Mouse (Mus musculus): ENCODE measurements around the gene Zic4. TPM values are rescaled to one million over a fixed set of nuclear protein-coding genes. Genes with fewer than 3 reads are reported as not detected.

Gene Zic4
- polyA plus RNA-seq, 1 experiment, result not detected

- no peaks in the 10 kb centered on the region for H3K36me3 ChIP-seq (ENCODE audit: control insufficient read depth, insufficient read depth, low read length)
- no peak for DNase-seq
- WGBS, result 14% methylated on average over 24 of the region's 24 CpGs
- no peak overlapping the region for H3K4me3 ChIP-seq (ENCODE audit: control insufficient read depth, insufficient read depth, low read length)
- no peak overlapping the region for H3K27ac ChIP-seq (ENCODE audit: control insufficient read depth, insufficient read depth, low read length)
- H3K27me3 ChIP-seq (ENCODE audit: control insufficient read depth, insufficient read depth, low read length), result peaks cover 5% of the 10 kb centered on the region; the same call in 1 of the 2 replicates
- no peaks in the 10 kb centered on the region for H3K4me1 ChIP-seq (replicated peaks; ENCODE audit: control insufficient read depth, insufficient read depth, low read length)
- no peak for TF ChIP-seq POLR2A (IDR thresholded peaks at IDR 0.05; ENCODE audit: control insufficient read depth, extremely low read depth, insufficient read depth, low read length, poor library complexity)
- TF ChIP-seq CTCF (IDR thresholded peaks at IDR 0.05; ENCODE audit: borderline replicate concordance, control insufficient read depth, extremely low read depth, insufficient read depth, low read length, poor library complexity), result no peak
Observed at GRCm38 (mm10) chr9:91382471-91383255, 20.4 kb downstream of the Zic4 start.

- no peak for DNase-seq
- H3K27me3 ChIP-seq (ENCODE audit: control insufficient read depth, insufficient read depth, low read length), result peaks cover 2% of the 10 kb centered on the region; the same call in 1 of the 2 replicates
- no peaks in the 10 kb centered on the region for H3K4me1 ChIP-seq (replicated peaks; ENCODE audit: control insufficient read depth, insufficient read depth, low read length)
- TF ChIP-seq POLR2A (IDR thresholded peaks at IDR 0.05; ENCODE audit: control insufficient read depth, extremely low read depth, insufficient read depth, low read length, poor library complexity) (no peak), CTCF (IDR thresholded peaks at IDR 0.05; ENCODE audit: borderline replicate concordance, control insufficient read depth, extremely low read depth, insufficient read depth, low read length, poor library complexity) (no peak)
- H3K4me3 ChIP-seq (ENCODE audit: control insufficient read depth, insufficient read depth, low read length), result no peak overlapping the region
- 12% methylated on average over 28 of the region's 28 CpGs for WGBS
- no peak overlapping the region for H3K27ac ChIP-seq (ENCODE audit: control insufficient read depth, insufficient read depth, low read length)
- no peaks in the 10 kb centered on the region for H3K36me3 ChIP-seq (ENCODE audit: control insufficient read depth, insufficient read depth, low read length)
Observed at GRCm38 (mm10) chr9:91383441-91384135, 21.4 kb downstream of the Zic4 start.

GRCm38 (mm10) chr9:91384136-91384500 is 21.9 kb downstream of the Zic4 start:
- DNase-seq, result no peak
- no peaks in the 10 kb centered on the region for H3K4me1 ChIP-seq (replicated peaks; ENCODE audit: control insufficient read depth, insufficient read depth, low read length)
- H3K36me3 ChIP-seq (ENCODE audit: control insufficient read depth, insufficient read depth, low read length), result no peaks in the 10 kb centered on the region
- WGBS, result 7% methylated on average over 30 of the region's 30 CpGs
- H3K27me3 ChIP-seq (ENCODE audit: control insufficient read depth, insufficient read depth, low read length), result no peaks in the 10 kb centered on the region; the same call in 1 of the 2 replicates
- TF ChIP-seq CTCF (IDR thresholded peaks at IDR 0.05; ENCODE audit: borderline replicate concordance, control insufficient read depth, extremely low read depth, insufficient read depth, low read length, poor library complexity) (no peak), POLR2A (IDR thresholded peaks at IDR 0.05; ENCODE audit: control insufficient read depth, extremely low read depth, insufficient read depth, low read length, poor library complexity) (no peak)
- H3K4me3 ChIP-seq (ENCODE audit: control insufficient read depth, insufficient read depth, low read length), result no peak overlapping the region
- no peak overlapping the region for H3K27ac ChIP-seq (ENCODE audit: control insufficient read depth, insufficient read depth, low read length)

GRCm38 (mm10) chr9:91384693-91385560 is 22.7 kb downstream of the Zic4 start:
- H3K27ac ChIP-seq (ENCODE audit: control insufficient read depth, insufficient read depth, low read length), result no peak overlapping the region
- no peaks in the 10 kb centered on the region for H3K4me1 ChIP-seq (replicated peaks; ENCODE audit: control insufficient read depth, insufficient read depth, low read length)
- H3K27me3 ChIP-seq (ENCODE audit: control insufficient read depth, insufficient read depth, low read length), result no peaks in the 10 kb centered on the region; the same call in 1 of the 2 replicates
- no peak for TF ChIP-seq CTCF (IDR thresholded peaks at IDR 0.05; ENCODE audit: borderline replicate concordance, control insufficient read depth, extremely low read depth, insufficient read depth, low read length, poor library complexity)
- TF ChIP-seq POLR2A (IDR thresholded peaks at IDR 0.05; ENCODE audit: control insufficient read depth, extremely low read depth, insufficient read depth, low read length, poor library complexity), result no peak
- 26% methylated on average over 4 of the region's 4 CpGs for WGBS
- DNase-seq, result no peak
- no peaks in the 10 kb centered on the region for H3K36me3 ChIP-seq (ENCODE audit: control insufficient read depth, insufficient read depth, low read length)
- no peak overlapping the region for H3K4me3 ChIP-seq (ENCODE audit: control insufficient read depth, insufficient read depth, low read length)

- no peaks in the 10 kb centered on the region; the same call in 1 of the 2 replicates for H3K27me3 ChIP-seq (ENCODE audit: control insufficient read depth, insufficient read depth, low read length)
- no peaks in the 10 kb centered on the region for H3K4me1 ChIP-seq (replicated peaks; ENCODE audit: control insufficient read depth, insufficient read depth, low read length)
- 5% methylated on average over 8 of the region's 8 CpGs for WGBS
- H3K4me3 ChIP-seq (ENCODE audit: control insufficient read depth, insufficient read depth, low read length), result no peak overlapping the region
- TF ChIP-seq POLR2A (IDR thresholded peaks at IDR 0.05; ENCODE audit: control insufficient read depth, extremely low read depth, insufficient read depth, low read length, poor library complexity) (no peak), CTCF (IDR thresholded peaks at IDR 0.05; ENCODE audit: borderline replicate concordance, control insufficient read depth, extremely low read depth, insufficient read depth, low read length, poor library complexity) (no peak)
- DNase-seq, result no peak
- no peaks in the 10 kb centered on the region for H3K36me3 ChIP-seq (ENCODE audit: control insufficient read depth, insufficient read depth, low read length)
- no peak overlapping the region for H3K27ac ChIP-seq (ENCODE audit: control insufficient read depth, insufficient read depth, low read length)
Observed at GRCm38 (mm10) chr9:91385561-91386430, 23.6 kb downstream of the Zic4 start.
